Mouse (Mus musculus): ENCODE measurements around the gene Dzip1.

Dzip1 gene

GRCm38 (mm10) chr14:118869712-118870111 is 55.5 kb downstream of the Dzip1 start:
- DNase-seq (ENCODE audit: low spot score), result no peak

DNA sequence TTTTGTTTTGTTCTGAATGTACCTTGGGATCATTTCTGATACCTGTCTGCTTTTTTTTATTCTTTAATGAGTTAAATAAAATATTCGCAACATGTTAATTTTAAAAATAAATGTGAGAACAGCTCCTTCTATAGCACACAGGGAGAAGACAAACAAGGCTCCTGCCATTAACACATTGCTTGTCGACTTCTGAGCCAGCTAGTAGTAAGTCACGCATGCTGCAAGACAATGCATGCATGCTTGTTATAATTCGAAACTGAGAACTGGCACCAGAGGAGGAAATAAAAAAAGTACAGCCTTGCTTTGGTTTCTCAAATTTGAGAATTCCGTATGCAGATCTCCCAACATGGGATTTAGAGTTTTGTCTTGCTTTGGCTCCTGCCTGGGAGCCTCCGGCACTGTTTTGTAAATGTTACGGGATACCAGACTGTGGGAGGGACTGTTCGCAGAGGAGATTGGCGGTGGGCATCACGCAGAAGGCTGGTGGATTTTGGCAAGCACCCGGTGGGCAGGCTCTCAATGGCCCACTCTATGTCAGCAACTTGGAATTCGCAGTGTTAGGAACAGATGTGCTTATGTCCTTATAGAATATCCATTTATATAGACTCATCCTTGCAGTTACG is 57.0 kb downstream of the Dzip1 start:
- DNase-seq (ENCODE audit: low spot score), result no peak

DNA sequence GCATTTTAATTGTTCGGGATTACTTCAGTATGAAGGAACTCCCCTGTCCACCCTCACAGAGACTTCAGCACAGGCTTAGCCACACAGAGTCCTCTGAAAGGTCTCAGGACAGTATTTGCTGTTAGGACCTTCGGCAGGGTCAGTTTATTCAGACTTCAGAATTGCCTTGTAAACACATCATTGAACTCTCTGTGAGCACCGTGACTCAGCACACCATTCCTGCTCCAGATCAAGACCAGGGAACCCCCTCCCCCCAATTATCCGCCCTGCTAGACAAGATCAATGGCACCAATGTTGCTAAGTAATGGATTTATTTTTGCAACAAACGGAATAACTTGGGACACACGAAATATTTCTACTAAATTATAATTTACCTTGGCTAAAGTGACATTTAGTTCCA is 57.9 kb downstream of the Dzip1 start:
- DNase-seq (ENCODE audit: low spot score), result no peak

GRCm38 (mm10) chr14:118866014-118866811 is 59.0 kb downstream of the Dzip1 start:
- no peak for DNase-seq (ENCODE audit: low spot score)

DNA sequence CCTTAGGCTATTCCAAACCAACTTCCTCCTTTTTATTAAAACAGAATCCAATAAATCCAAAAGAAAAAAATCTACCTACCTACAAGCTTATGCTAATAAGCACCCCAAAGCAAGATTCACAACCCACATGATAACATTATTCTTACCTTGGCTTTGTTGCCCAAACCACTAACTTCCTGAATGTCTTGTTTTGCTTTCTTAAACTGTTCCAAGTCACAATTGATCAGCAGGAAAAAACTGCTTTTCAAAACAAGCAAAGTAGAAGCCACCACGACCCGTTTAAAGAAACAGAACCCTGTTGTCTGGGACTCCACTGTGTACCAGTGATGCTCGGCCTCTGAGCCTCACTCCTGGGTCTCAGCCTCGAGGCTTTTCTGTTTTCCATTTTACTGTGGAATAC is 60.4 kb downstream of the Dzip1 start:
- no peak for DNase-seq (ENCODE audit: low spot score)

GRCm38 (mm10) chr14:118862253-118862652 is 63.0 kb downstream of the Dzip1 start:
- DNase-seq (ENCODE audit: low spot score), result no peak

GRCm38 (mm10) chr14:118858318-118858717 is 66.9 kb downstream of the Dzip1 start:
- DNase-seq (ENCODE audit: low spot score), result no peak

GRCm38 (mm10) chr14:118856563-118856962 is 68.7 kb downstream of the Dzip1 start:
- no peak for DNase-seq (ENCODE audit: low spot score)

DNA sequence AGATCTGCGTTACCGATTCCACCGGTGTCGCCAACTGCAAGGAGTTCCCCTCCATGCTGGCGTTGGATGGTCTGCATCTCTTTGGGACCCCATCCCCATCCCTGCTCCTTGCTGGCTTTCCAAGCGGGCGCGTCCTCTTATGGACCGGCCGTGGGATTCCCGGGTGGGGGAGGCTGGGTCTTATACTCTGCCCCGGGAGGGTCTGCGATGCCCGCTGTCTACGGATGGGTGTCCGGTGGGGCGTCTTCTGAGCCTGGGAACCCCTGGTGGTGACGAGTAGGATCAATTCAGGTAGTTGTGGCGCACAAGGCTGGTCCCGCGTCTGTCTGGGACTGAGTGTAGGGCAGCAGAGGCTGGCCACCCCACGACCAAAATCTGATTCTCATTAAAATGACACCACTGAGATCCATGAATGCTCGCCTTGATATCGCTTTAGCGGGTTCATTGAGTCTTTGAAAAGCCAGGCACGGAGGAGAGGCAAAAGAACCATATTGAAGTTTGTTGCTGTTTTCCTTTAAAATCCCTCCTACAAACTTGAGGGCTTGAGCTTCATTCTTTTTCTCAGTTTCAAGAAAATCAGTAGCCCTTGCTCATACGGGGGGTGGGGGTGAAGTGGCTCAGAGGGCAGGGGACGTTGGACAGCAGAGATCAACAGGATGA is 70.0 kb downstream of the Dzip1 start:
- DNase-seq (ENCODE audit: low spot score), result no peak

DNA sequence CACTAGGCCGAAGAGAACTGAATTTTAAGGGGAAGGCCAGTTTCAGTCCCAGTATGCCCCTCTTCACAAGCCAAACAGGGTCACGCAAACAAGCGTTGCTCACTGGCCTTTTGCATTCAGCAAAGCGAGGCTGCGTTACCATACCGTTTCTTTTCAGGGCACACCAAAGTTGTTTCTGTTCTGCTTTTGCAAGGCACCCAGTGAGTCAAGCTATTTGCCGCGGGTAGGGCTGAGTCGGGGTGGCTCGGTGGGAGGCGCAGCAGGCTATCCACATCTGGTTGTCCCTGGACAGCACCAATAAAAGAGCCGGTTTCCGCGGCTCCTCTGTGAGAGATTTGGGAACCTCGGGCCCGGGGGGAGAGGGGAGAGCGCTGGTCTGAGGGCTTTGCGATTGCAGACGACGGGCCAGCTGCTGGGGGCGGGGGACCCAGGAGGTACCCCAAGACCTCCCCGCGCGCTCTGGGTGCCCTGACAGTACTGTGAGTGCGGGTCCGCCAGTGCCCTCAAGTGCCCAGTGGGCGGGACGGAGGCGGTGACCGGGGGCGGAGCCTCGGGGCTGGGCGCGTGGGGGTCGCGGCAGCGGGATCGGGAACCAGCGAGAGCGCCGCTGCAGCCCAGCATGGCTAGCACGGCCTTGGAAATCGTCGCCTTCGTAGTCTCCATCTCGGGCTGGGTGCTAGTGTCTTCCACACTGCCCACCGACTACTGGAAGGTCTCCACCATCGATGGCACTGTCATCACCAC is 70.7 kb downstream of the Dzip1 start:
- DNase-seq (ENCODE audit: low spot score), result no peak

- no peak for DNase-seq (ENCODE audit: low spot score)
These were observed 73.7 kb downstream of the Dzip1 start for GRCm38 (mm10) chr14:118851496-118852107.

- DNase-seq (ENCODE audit: low spot score), result no peak
These were observed 74.6 kb downstream of the Dzip1 start for GRCm38 (mm10) chr14:118850696-118851035.

GRCm38 (mm10) chr14:118850011-118850695 is 75.1 kb downstream of the Dzip1 start:
- no peak for DNase-seq (ENCODE audit: low spot score)

GRCm38 (mm10) chr14:118848171-118848570 is 77.1 kb downstream of the Dzip1 start:
- no peak for DNase-seq (ENCODE audit: low spot score)

DNA sequence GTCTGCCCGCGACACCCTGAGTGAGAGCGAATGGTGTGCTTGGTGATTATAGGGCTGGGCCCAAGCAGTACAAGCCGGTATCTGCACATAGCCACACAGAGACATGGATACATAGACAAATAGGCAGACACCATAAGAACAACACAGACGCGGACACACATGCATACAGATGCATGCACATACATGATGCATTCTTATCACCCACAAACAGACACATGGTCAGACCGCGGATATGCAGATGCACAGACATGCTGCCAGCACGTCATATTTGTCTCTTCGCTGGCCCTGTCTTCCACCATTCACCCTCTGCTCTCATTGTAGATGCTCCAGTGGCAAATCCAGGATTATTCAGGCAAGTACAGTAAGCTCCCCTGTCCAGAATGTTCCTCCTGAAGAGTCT is 78.4 kb downstream of the Dzip1 start:
- no peak for DNase-seq (ENCODE audit: low spot score)

DNA sequence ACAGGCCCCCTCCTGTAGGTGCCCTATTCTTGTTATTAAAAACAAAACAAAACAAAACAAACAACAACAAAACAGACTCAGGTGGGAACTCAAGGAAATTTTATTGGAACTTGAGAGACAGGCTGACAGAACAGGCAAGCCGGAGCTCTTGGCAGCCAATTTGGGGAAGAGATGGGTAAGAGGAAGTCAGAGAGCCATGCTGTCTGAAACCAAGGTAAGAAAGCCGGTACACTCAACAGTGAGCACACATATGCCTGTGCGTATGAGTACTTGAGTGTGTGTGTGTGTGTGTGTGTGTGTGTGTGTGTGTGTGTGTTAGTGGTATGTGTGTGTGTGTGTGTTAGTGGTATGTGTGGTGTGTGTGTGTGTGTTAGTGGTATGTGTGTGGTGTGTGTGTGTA is 82.9 kb downstream of the Dzip1 start:
- no peak for DNase-seq (ENCODE audit: low spot score)

- DNase-seq (ENCODE audit: low spot score), result no peak
These were observed 85.2 kb downstream of the Dzip1 start for GRCm38 (mm10) chr14:118840027-118840426.

- DNase-seq (ENCODE audit: low spot score), result no peak
These were observed 85.8 kb downstream of the Dzip1 start for GRCm38 (mm10) chr14:118839416-118839815.

DNA sequence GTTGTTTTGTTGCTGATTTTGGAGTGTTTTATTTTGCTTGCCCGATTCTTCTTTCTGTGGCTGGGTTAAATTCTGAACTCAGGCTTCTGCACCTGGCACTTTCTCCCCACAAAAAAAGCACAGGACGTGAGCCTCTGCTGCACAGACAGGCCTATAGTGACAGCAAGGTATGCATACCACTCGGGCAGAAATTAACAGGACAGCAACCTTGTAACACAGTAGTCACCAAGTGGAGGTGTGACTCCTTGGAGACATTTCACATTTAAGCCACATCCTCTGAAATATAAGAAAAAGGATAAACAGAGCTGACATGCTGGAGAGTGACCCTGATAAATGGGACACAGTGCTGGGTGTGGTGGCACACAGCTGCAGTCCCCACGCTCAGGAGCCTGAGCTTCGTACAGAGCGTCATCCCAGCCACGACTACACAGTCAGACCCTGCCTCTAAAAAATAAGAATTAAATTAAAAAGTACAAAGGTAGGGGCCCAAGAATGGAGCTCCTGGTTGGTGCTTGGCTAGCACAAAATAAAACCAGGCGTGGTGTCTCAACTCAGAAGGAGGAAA is 86.6 kb downstream of the Dzip1 start:
- DNase-seq (ENCODE audit: low spot score), result no peak

DNA sequence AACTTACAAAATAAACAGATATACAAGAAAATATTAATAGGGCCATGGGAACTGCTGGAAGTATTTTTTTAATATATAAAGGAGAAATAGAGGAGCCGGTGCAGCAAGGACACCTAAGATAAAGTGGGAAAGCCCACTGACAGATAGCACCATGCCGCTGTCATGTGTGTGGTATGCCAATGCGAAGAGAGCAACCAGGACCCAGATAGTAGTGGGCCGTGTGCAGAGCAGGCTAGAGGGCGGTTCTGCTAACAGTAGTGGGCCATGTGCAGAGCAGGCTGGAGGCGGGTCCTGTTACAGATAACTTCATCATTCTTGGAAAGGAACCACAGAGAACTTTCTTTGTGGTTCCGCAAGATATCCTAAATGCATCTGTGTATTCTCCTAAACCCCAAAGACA is 88.5 kb downstream of the Dzip1 start:
- no peak for DNase-seq (ENCODE audit: low spot score)

GRCm38 (mm10) chr14:118836145-118836544 is 89.1 kb downstream of the Dzip1 start:
- no peak for DNase-seq (ENCODE audit: low spot score)
